Mouse (Mus musculus) right cerebral cortex, postnatal 25 days (tissue): ENCODE results near the gene Olfr586.

Experiments
- DNase-seq: peaks from one replicate; pipeline ENCODE4 v3.0.0; 2022

Gene Olfr586

DNA sequence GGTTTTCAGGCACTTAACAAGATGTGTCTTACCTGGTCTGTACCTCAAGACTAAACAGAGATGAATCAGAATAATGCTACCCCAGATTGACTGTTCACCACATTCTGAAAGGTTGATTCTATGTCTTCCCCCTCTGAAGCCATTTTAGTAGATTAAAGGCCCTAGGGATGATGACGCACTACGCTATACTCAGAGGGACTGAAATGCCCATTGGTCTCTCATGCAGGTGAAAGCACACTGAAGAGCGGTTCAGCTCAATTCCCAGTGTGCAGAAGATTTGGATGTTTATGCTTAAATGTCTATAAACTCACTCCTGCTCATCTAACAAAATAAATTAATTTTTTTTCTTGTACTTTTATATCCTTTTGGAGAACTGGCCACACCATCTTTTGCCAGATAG is at the start of gene Olfr586:
Gene Olfr586 (minus strand): TSS at position 101 of the 400 bp plus-strand sequence.
- no peak for DNase-seq

DNA sequence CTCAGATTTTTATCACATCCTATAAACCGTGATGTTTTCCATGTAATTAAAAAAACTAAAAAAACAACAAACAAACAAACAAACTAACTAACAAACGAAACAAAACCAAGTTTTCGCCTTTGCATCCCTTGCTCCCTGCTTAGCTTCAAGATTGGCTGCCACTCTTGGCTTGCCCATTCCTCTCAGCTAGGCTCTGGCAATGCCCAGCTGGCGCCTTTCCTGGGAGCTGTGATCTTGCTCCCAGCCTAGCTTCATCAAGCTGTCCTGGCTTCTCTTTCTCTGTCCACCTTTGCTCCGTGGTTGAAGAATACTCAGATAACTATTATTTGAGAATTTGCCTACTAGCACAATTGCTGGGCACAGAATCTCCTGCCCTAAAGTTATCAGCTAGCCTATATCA is 44.3 kb upstream of the Olfr586 start:
- DNase-seq: no peak

DNA sequence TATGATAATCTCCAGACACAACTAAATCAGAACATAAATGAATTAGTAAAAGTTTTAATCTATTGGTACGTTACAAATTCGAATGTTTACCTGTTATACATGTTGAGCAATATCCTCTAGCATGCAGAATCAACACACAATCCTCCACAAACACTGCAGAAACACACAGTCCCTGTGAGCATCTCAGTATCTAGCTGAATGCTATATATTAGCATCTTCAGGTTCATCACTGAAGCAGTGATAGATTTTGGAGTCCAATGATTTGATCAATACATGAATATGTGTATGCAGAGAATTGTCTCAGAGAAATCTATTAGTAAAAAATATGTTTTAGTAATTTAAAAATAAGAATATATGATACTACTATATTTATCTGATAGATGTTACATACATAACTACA is 30.8 kb upstream of the Olfr586 start, which contains the start of gene Olfr589:
Gene Olfr589 (minus strand): TSS at position 101 of the 400 bp plus-strand sequence.
- DNase-seq: no peak

DNA sequence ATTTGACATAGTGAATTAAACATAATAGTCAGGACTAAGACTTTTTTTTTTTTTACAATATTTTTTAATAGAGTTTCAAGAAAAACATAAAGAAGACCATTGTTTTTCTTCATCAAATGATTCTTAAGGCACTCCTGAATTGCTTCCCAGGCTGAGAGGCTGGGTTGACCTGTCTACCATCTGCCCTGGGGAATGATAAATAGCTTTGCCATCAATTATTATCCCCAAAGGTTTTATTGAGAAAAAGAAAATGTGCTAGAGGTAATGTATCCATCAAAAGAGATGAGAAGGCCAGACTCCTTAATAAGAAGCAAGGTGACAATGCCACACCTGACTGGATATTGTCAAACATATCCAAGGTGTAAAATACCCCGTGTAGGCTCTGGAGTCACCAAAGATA is 15.1 kb upstream of the Olfr586 start, which contains the start of gene Olfr588-ps1:
Gene Olfr588-ps1 (plus strand): TSS at position 301 of the 400 bp plus-strand sequence.
- no peak for DNase-seq

DNA sequence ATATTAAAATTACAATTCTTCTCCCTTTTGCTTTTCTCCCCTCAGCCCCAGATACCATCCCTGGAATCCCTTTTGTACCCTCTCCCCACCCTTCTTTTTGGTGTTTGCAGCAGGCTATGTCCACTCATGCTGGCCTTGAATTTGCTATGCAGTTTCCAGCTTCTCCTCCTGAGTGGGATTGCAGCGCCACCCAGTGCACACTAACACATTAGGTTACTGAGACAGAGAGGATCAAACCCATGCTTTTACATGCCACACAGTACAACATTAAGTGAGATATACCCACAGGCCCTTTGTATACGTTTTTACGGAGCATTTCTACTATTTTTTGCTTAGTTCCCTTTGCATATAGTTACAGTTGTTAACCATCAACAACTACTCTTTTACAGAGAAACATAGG is 6.0 kb downstream of the Olfr586 start:
- no peak for DNase-seq

DNA sequence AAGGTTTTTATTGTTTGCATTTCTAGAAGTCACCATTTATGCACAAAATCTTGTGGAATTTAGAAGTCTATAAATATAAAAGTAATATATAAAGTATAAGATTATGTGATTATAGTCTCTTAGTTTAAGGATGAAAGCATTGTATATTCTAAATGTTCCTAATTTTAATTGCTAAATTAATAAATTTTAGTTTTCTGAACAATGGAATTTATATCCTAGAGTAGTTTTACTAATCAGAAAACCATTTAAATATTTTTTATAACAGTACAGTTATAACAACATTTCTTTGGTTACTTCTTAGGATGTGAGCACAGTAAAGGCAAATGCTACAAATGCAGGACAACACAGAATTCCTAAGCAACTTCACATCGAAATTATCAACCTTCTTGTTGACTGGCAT is 28.0 kb downstream of the Olfr586 start, which contains the start of gene Olfr585:
Gene Olfr585 (plus strand): TSS at position 301 of the 400 bp plus-strand sequence.
- DNase-seq: no peak

DNA sequence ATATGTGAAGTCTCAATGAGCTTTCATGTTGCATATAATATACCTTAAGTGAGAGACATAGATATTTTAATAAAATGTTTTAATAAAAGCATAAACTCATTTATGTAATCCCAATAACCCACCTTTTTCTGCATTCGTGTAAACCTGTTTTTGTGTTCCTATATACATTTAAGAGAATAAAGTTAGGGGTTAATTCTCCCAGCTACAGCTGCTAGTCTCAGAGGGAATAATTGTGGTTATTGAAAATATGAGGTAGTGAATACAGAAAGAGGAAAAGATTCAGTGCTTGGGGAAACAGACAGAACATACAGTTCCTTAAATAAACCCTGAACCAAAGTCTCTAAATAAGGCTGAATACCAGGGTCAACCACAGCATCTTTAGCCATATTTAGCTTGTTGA is 43.9 kb downstream of the Olfr586 start, which contains the start of gene Olfr584:
Gene Olfr584 (plus strand): TSS at position 301 of the 400 bp plus-strand sequence.
- DNase-seq: no peak
